25 mouse cellular contexts compared by ENCODE assay signal in genomic region chr4:41542136-41542535, GRCm38 (mm10). TPM values are rescaled to one million over a fixed set of nuclear protein-coding genes. Genes with fewer than 3 reads are reported as not detected.
DNase-seq lines count a peak whose midpoint lies in the region; ATAC-seq and TF ChIP-seq lines count a peak whose summit lies in the region.
"Had no signal": no experiment of that assay in that cellular context is flagged by ENCODE, and none has a peak within 500 bp of the region (broad histone marks: within the 10 kb centered on the region; RNA-seq: fewer than 3 reads in every experiment).

No protein-coding gene starts in this region.

- peak overlapping the region; percentile 71 for H3K27ac ChIP-seq in hindbrain, embryonic 13.5 days
- H3K27ac ChIP-seq in hindbrain, embryonic 10.5 days: no peak overlapping the region
- H3K27ac ChIP-seq in embryonic facial prominence, embryonic 13.5 days: peak overlapping the region; percentile 56; the same call in 1 of the 2 replicates
- peak overlapping the region; percentile 73 for H3K27ac ChIP-seq in midbrain, embryonic 14.5 days (replicated peaks; ENCODE audit: low read depth, low read length)
- H3K27ac ChIP-seq: forebrain, embryonic 13.5 days; heart, embryonic 15.5 days; liver, embryonic 13.5 days had no signal

- no peak overlapping the region for H3K9ac ChIP-seq in hindbrain, embryonic 13.5 days
- H3K9ac ChIP-seq in embryonic facial prominence, embryonic 13.5 days: no peak overlapping the region
- no peak overlapping the region for H3K9ac ChIP-seq in midbrain, embryonic 14.5 days (replicated peaks; ENCODE audit: low read length)
- H3K9ac ChIP-seq: forebrain, embryonic 13.5 days; heart, embryonic 15.5 days; liver, embryonic 13.5 days; lung, embryonic 14.5 days had no signal

- DNase-seq in hindbrain, embryonic 10.5 days (ENCODE audit: low spot score): no peak
- peak; percentile 61 for DNase-seq in midbrain, embryonic 14.5 days
- DNase-seq in adrenal gland, adult 8-10 months: no peak
- DNase-seq in cerebellum, adult 18-20 months: no peak
- no peak for DNase-seq in adrenal gland, adult 18-20 months (ENCODE audit: low spot score in 2 of 2)
- DNase-seq: adrenal gland, postnatal 10 days; cerebellum, adult 9-10 months; heart, postnatal 36 days; kidney, adult 9 months; kidney, postnatal 14 days; liver, embryonic 13.5 days; lung, embryonic 14.5 days; lung, postnatal 36 days; retina, postnatal 1 day; right cerebral cortex, postnatal 25 days; spleen, adult 18-20 months had no signal

- H3K4me2 ChIP-seq in hindbrain, embryonic 13.5 days: no peak overlapping the region
- H3K4me2 ChIP-seq in embryonic facial prominence, embryonic 13.5 days: no peak overlapping the region
- no peak overlapping the region for H3K4me2 ChIP-seq in midbrain, embryonic 14.5 days (ENCODE audit: low read length)
- H3K4me2 ChIP-seq: forebrain, embryonic 13.5 days; heart, embryonic 15.5 days; liver, embryonic 13.5 days; lung, embryonic 14.5 days had no signal

- H3K4me1 ChIP-seq in hindbrain, embryonic 13.5 days (replicated peaks): peaks cover 40% of the 10 kb centered on the region
- H3K4me1 ChIP-seq in hindbrain, embryonic 10.5 days (replicated peaks): peaks cover 10% of the 10 kb centered on the region
- peaks cover 14% of the 10 kb centered on the region for H3K4me1 ChIP-seq in E14TG2a.4 (replicated peaks; ENCODE audit: low read depth, low read length)
- H3K4me1 ChIP-seq in embryonic facial prominence, embryonic 13.5 days: peaks cover 33% of the 10 kb centered on the region
- peaks cover 6% of the 10 kb centered on the region; the same call in 1 of the 2 replicates for H3K4me1 ChIP-seq in midbrain, embryonic 14.5 days (ENCODE audit: control insufficient read depth, insufficient read depth, low read length)
- H3K4me1 ChIP-seq: heart, embryonic 15.5 days; liver, embryonic 13.5 days had no signal

- no peak for TF ChIP-seq CTCF in E14TG2a.4 (conservative IDR thresholded peaks at IDR 0.05; ENCODE audit: low read length)

- 68% methylated on average over 8 of the region's 8 CpGs for WGBS in hindbrain, embryonic 13.5 days
- 91% methylated on average over 8 of the region's 8 CpGs for WGBS in hindbrain, embryonic 10.5 days
- 41% methylated on average over 8 of the region's 8 CpGs for WGBS in embryonic facial prominence, embryonic 13.5 days
- WGBS in midbrain, embryonic 14.5 days: 56% methylated on average over 8 of the region's 8 CpGs

- no peaks in the 10 kb centered on the region for H3K27me3 ChIP-seq in hindbrain, embryonic 13.5 days
- H3K27me3 ChIP-seq in hindbrain, embryonic 10.5 days (ENCODE audit: insufficient read depth, poor library complexity, severe bottlenecking): no peaks in the 10 kb centered on the region
- H3K27me3 ChIP-seq in E14TG2a.4 (ENCODE audit: insufficient read depth, low read length): peaks cover 17% of the 10 kb centered on the region; the same call in 1 of the 2 replicates
- no peaks in the 10 kb centered on the region for H3K27me3 ChIP-seq in embryonic facial prominence, embryonic 13.5 days
- H3K27me3 ChIP-seq in midbrain, embryonic 14.5 days (ENCODE audit: control insufficient read depth, insufficient read depth, low read length): no peaks in the 10 kb centered on the region
- H3K27me3 ChIP-seq: forebrain, embryonic 13.5 days; heart, embryonic 15.5 days; liver, embryonic 13.5 days had no signal

- no peak overlapping the region for H3K4me3 ChIP-seq in hindbrain, embryonic 13.5 days
- H3K4me3 ChIP-seq in hindbrain, embryonic 10.5 days: no peak overlapping the region
- H3K4me3 ChIP-seq in E14TG2a.4 (replicated peaks; ENCODE audit: low read length): peak overlapping the region; percentile 37; the same call in 1 of the 2 replicates
- H3K4me3 ChIP-seq in embryonic facial prominence, embryonic 13.5 days: no peak overlapping the region
- H3K4me3 ChIP-seq in midbrain, embryonic 14.5 days (replicated peaks; ENCODE audit: low read depth, low read length): no peak overlapping the region
- H3K4me3 ChIP-seq: forebrain, embryonic 13.5 days; heart, embryonic 15.5 days; liver, embryonic 13.5 days; myocyte had no signal

- H3K9me3 ChIP-seq in hindbrain, embryonic 13.5 days: no peaks in the 10 kb centered on the region
- H3K9me3 ChIP-seq in hindbrain, embryonic 10.5 days: no peaks in the 10 kb centered on the region
- no peaks in the 10 kb centered on the region for H3K9me3 ChIP-seq in E14TG2a.4 (ENCODE audit: low read length)
- H3K9me3 ChIP-seq in embryonic facial prominence, embryonic 13.5 days: no peaks in the 10 kb centered on the region
- no peaks in the 10 kb centered on the region for H3K9me3 ChIP-seq in midbrain, embryonic 14.5 days (ENCODE audit: control insufficient read depth, low read length)
- H3K9me3 ChIP-seq: forebrain, embryonic 13.5 days; heart, embryonic 15.5 days; liver, embryonic 13.5 days had no signal

- H3K36me3 ChIP-seq in hindbrain, embryonic 13.5 days: peaks cover 11% of the 10 kb centered on the region; the same call in 1 of the 2 replicates
- H3K36me3 ChIP-seq in hindbrain, embryonic 10.5 days: 0 out of 2 replicates have a peak, but pooled peaks cover 10% of the 10 kb centered on the region
- no peaks in the 10 kb centered on the region for H3K36me3 ChIP-seq in E14TG2a.4 (ENCODE audit: insufficient read depth, low read length)
- no peaks in the 10 kb centered on the region for H3K36me3 ChIP-seq in embryonic facial prominence, embryonic 13.5 days
- H3K36me3 ChIP-seq in midbrain, embryonic 14.5 days (ENCODE audit: control insufficient read depth, insufficient read depth, low read length): no peaks in the 10 kb centered on the region
- H3K36me3 ChIP-seq: heart, embryonic 15.5 days; liver, embryonic 13.5 days had no signal

- no peak for ATAC-seq in hindbrain, embryonic 13.5 days (ENCODE audit: low FRiP score)
- no peak for ATAC-seq in embryonic facial prominence, embryonic 13.5 days (ENCODE audit: insufficient number of reproducible peaks, insufficient read depth, low FRiP score, low TSS enrichment, low read depth)
- ATAC-seq in midbrain, embryonic 14.5 days (ENCODE audit: low FRiP score, low TSS enrichment): no peak; the same call in 1 of the 2 replicates
- ATAC-seq: CD4-positive, CD25-positive, alpha-beta regulatory T cell, adult 4 months; forebrain, embryonic 13.5 days had no signal

RNA-seq across cellular contexts. Expression of gene 1110017D15Rik, which starts 25.0 kb away (rescaled TPM):
- polyA plus RNA-seq in hindbrain, embryonic 13.5 days (2015; fragmentation: Nextera tagmentation; extraction: Ambion mirVana): 9.8 and 17.9 TPM in 2 replicates
- 8.1 and 14.7 TPM in 2 replicates for polyA plus RNA-seq in hindbrain, embryonic 10.5 days (2016; fragmentation: Nextera tagmentation; extraction: Ambion mirVana)
- 3.2 and 5.7 TPM in 2 replicates for polyA plus RNA-seq in embryonic facial prominence, embryonic 13.5 days (2015; fragmentation: Nextera tagmentation; extraction: Ambion mirVana)
- polyA plus RNA-seq in midbrain, embryonic 14.5 days (2014; fragmentation: Nextera tagmentation; extraction: Ambion mirVana): 12.9 and 13.2 TPM in 2 replicates
- total RNA-seq in adrenal gland, adult 8-10 months (2022): under 1 TPM in 2 of 4 experiments, not detected in 2; 0.38 to 0.68 TPM
- total RNA-seq in adrenal gland, adult 18-20 months (2021): 1 to 10 TPM in 1 of 2 experiments, under 1 TPM in 1; 0.60 to 1.1 TPM
- total RNA-seq: ES-E14; gastrocnemius, adult 18-20 months had no signal
- polyA plus RNA-seq: CD4-positive, CD25-positive, alpha-beta regulatory T cell, adult 4 months; liver, embryonic 13.5 days had no signal

RNA-seq across cellular contexts. Expression of gene Fam219a, which starts 27.2 kb away (rescaled TPM):
- 16.7 and 18.1 TPM in 2 replicates for polyA plus RNA-seq in hindbrain, embryonic 13.5 days (2015; fragmentation: Nextera tagmentation; extraction: Ambion mirVana)
- polyA plus RNA-seq in hindbrain, embryonic 10.5 days (2016; fragmentation: Nextera tagmentation; extraction: Ambion mirVana): 6.2 and 8.3 TPM in 2 replicates
- 1.8 and 3.1 TPM in 2 replicates for polyA plus RNA-seq in embryonic facial prominence, embryonic 13.5 days (2015; fragmentation: Nextera tagmentation; extraction: Ambion mirVana)
- 19.9 and 22.3 TPM in 2 replicates for polyA plus RNA-seq in midbrain, embryonic 14.5 days (2014; fragmentation: Nextera tagmentation; extraction: Ambion mirVana)
- total RNA-seq in adrenal gland, adult 8-10 months (2022): 10 to 100 TPM; 21.1 to 33.4 (median 27.0) TPM
- 10 to 100 TPM; 15.7 to 20.2 TPM for total RNA-seq in adrenal gland, adult 18-20 months (2021)

RNA-seq across cellular contexts. Expression of gene Dnaic1, which starts 27.4 kb away (rescaled TPM):
- 3.2 and 5.0 TPM in 2 replicates for polyA plus RNA-seq in hindbrain, embryonic 13.5 days (2015; fragmentation: Nextera tagmentation; extraction: Ambion mirVana)
- 1.4 and 4.3 TPM in 2 replicates for polyA plus RNA-seq in hindbrain, embryonic 10.5 days (2016; fragmentation: Nextera tagmentation; extraction: Ambion mirVana)
- 1.0 and 1.3 TPM in 2 replicates for polyA plus RNA-seq in embryonic facial prominence, embryonic 13.5 days (2015; fragmentation: Nextera tagmentation; extraction: Ambion mirVana)
- 2.0 and 2.8 TPM in 2 replicates for polyA plus RNA-seq in midbrain, embryonic 14.5 days (2014; fragmentation: Nextera tagmentation; extraction: Ambion mirVana)
- under 1 TPM in 3 of 4 experiments, not detected in 1; 0.49 to 0.94 (median 0.86) TPM for total RNA-seq in adrenal gland, adult 8-10 months (2022)
- total RNA-seq in adrenal gland, adult 18-20 months (2021): not detected
- polyA plus RNA-seq: CD4-positive, CD25-positive, alpha-beta regulatory T cell, adult 4 months had no signal

RNA-seq across cellular contexts. Expression of gene AI464131, which starts 39.3 kb away (rescaled TPM):
- 7.0 TPM in 2 replicates for polyA plus RNA-seq in hindbrain, embryonic 13.5 days (2015; fragmentation: Nextera tagmentation; extraction: Ambion mirVana)
- 7.4 and 9.1 TPM in 2 replicates for polyA plus RNA-seq in hindbrain, embryonic 10.5 days (2016; fragmentation: Nextera tagmentation; extraction: Ambion mirVana)
- 8.3 and 12.2 TPM in 2 replicates for polyA plus RNA-seq in embryonic facial prominence, embryonic 13.5 days (2015; fragmentation: Nextera tagmentation; extraction: Ambion mirVana)
- 7.2 and 8.0 TPM in 2 replicates for polyA plus RNA-seq in midbrain, embryonic 14.5 days (2014; fragmentation: Nextera tagmentation; extraction: Ambion mirVana)
- total RNA-seq in adrenal gland, adult 8-10 months (2022): 10 to 100 TPM in 3 of 4 experiments, 1 to 10 TPM in 1; 9.1 to 13.8 (median 10.6) TPM
- total RNA-seq in adrenal gland, adult 18-20 months (2021): 10 to 100 TPM; 11.6 to 12.4 TPM
- polyA plus RNA-seq: CD4-positive, CD25-positive, alpha-beta regulatory T cell, adult 4 months had no signal
